Mouse (Mus musculus) olfactory bulb, adult 2 months (tissue): ENCODE results near the gene Cotl1. TPM values are rescaled to one million over a fixed set of nuclear protein-coding genes. Genes with fewer than 3 reads are reported as not detected.
A peak's percentile ranks its signal among the peaks of the same experiment; 100 is the strongest.
"Not testable (repeated sequence)": the region's sequence is repeated elsewhere in the genome, so short reads cannot be mapped to it uniquely, and the experiment has no call there.

ENCODE experiments used
- H3K27ac ChIP-seq: fragments of 200-500 bp; 2 replicates; pipeline ENCODE4 v1.5.1; 2012; ENCODE audit warnings: low read depth, low read length; ENCODE audit not compliant: insufficient read depth
- H3K4me1 ChIP-seq: fragments of 200-500 bp; 2 replicates; pipeline ENCODE4 v1.6.1; 2012; ENCODE audit warnings: low read length; ENCODE audit not compliant: control insufficient read depth, insufficient read depth
- H3K4me3 ChIP-seq: fragments of 200-500 bp; 2 replicates; pipeline ENCODE4 v1.5.1; 2012; ENCODE audit warnings: mild to moderate bottlenecking, low read depth, low read length, moderate library complexity; ENCODE audit not compliant: insufficient read depth
- CTCF ChIP-seq: fragments of 200-500 bp; IDR thresholded peaks from 2 replicates; pipeline ENCODE4 v1.5.1; 2012; ENCODE audit warnings: low read depth, mild to moderate bottlenecking, low read length, moderate library complexity; ENCODE audit not compliant: insufficient read depth
- POLR2A ChIP-seq: fragments of 200-500 bp; IDR thresholded peaks from 2 replicates; pipeline ENCODE4 v1.6.1; 2012; ENCODE audit warnings: mild to moderate bottlenecking, low read depth, low read length, moderate library complexity; ENCODE audit not compliant: insufficient read depth
- WGBS: fragments of 180-500 bp; shearing (Covaris S2); methylation state at CpG from one replicate; pipeline ENCODE4 v1.1.7; 2018; 5-methylcytosine and 5-hydroxymethylcytosine counted together
- polyA plus RNA-seq: library from polyadenylated mRNA; stranded (reverse); fragments of >200 nt; gene quantifications from 2 replicates; pipeline ENCODE4 v1.2.4, GENCODE M21; 2012; ENCODE audit warnings: low replicate concordance; ENCODE audit not compliant: missing spikeins, insufficient read depth, insufficient read length

Gene Cotl1
- polyA plus RNA-seq, 1 experiment = not detected

- WGBS = 11% methylated on average over 6 of the region's 6 CpGs
- Histone ChIP-seq H3K4me1 (peaks cover 10% of the 10 kb centered on the region), H3K27ac (no peak overlapping the region), H3K4me3 (peak overlapping the region; percentile 91)
- TF ChIP-seq POLR2A (no peak), CTCF (no peak)
Observed at GRCm38 (mm10) chr8:119862749-119863148, 22.4 kb upstream of the Cotl1 start.

GRCm38 (mm10) chr8:119862390-119862734 lies 22.0 kb upstream of the Cotl1 start:
- H3K27ac ChIP-seq = no peak overlapping the region

GRCm38 (mm10) chr8:119861706-119862389 lies 21.5 kb upstream of the Cotl1 start, which contains the start of gene Klhl36:
TSS of gene Klhl36 (plus strand) at chr8:119862266.
- peaks cover 10% of the 10 kb centered on the region for H3K4me1 ChIP-seq
- TF ChIP-seq POLR2A (peak; percentile 67), CTCF (no peak)
- H3K4me3 ChIP-seq = peak within 1 kb of the TSS; percentile 91
- H3K27ac ChIP-seq = no peak within 1 kb of the TSS
- WGBS = under 1% methylated on average over 35 of the region's 35 CpGs

More at GRCm38 (mm10) chr8:119862390-119862734, 22.0 kb upstream of the Cotl1 start:
- Histone ChIP-seq H3K4me1 (peaks cover 10% of the 10 kb centered on the region), H3K4me3 (peak overlapping the region; percentile 91)
- TF ChIP-seq POLR2A (no peak; the same call in none of the 2 replicates), CTCF (no peak)
- 0% methylated on average over 19 of the region's 19 CpGs for WGBS

GRCm38 (mm10) chr8:119857767-119858166 lies 17.4 kb upstream of the Cotl1 start:
- 66% methylated on average over 6 of the region's 6 CpGs for WGBS
- peaks cover 6% of the 10 kb centered on the region for H3K4me1 ChIP-seq
- no peak overlapping the region for H3K27ac ChIP-seq
- TF ChIP-seq POLR2A (no peak), CTCF (no peak)
- no peak overlapping the region for H3K4me3 ChIP-seq

- Histone ChIP-seq H3K4me1 (no peaks in the 10 kb centered on the region), H3K4me3 (no peak overlapping the region), H3K27ac (no peak overlapping the region)
- WGBS = 82% methylated on average over 5 of the region's 5 CpGs
- TF ChIP-seq POLR2A = no peak
- TF ChIP-seq CTCF = no peak
Observed at GRCm38 (mm10) chr8:119855656-119856055, 15.3 kb upstream of the Cotl1 start.

- no peak overlapping the region for H3K27ac ChIP-seq
- H3K4me1 ChIP-seq = no peaks in the 10 kb centered on the region
- H3K4me3 ChIP-seq = no peak overlapping the region
- TF ChIP-seq POLR2A (no peak), CTCF (no peak)
- 65% methylated on average over 5 of the region's 5 CpGs for WGBS
Observed at GRCm38 (mm10) chr8:119854035-119854434, 13.7 kb upstream of the Cotl1 start.

GRCm38 (mm10) chr8:119853521-119853920 lies 13.2 kb upstream of the Cotl1 start:
- TF ChIP-seq POLR2A (no peak), CTCF (no peak)
- Histone ChIP-seq H3K4me1 (no peaks in the 10 kb centered on the region), H3K27ac (no peak overlapping the region), H3K4me3 (no peak overlapping the region)
- 80% methylated on average over 8 of the region's 8 CpGs for WGBS

- 89% methylated on average over 16 of the region's 16 CpGs for WGBS
- Histone ChIP-seq H3K4me1 (peaks cover 4% of the 10 kb centered on the region; the same call in 1 of the 2 replicates), H3K4me3 (no peak overlapping the region), H3K27ac (no peak overlapping the region)
- no peak for TF ChIP-seq POLR2A
- TF ChIP-seq CTCF = no peak
Observed at GRCm38 (mm10) chr8:119847232-119847922, 7.0 kb upstream of the Cotl1 start.

- not testable (repeated sequence) for H3K27ac ChIP-seq, H3K4me3 ChIP-seq, H3K4me1 ChIP-seq
- 87% methylated on average over 7 of the region's 7 CpGs for WGBS
Observed at GRCm38 (mm10) chr8:119845741-119846140, 5.4 kb upstream of the Cotl1 start.

- TF ChIP-seq CTCF (no peak), POLR2A (no peak)
- no peak overlapping the region for H3K27ac ChIP-seq
- peaks cover 11% of the 10 kb centered on the region for H3K4me1 ChIP-seq
- no peak overlapping the region for H3K4me3 ChIP-seq
- 41% methylated on average over 8 of the region's 8 CpGs for WGBS
Observed at GRCm38 (mm10) chr8:119844577-119844976, 4.2 kb upstream of the Cotl1 start.
